Mouse (Mus musculus): ENCODE data around the gene Krt16. TPM values are rescaled to one million over a fixed set of nuclear protein-coding genes. Genes with fewer than 3 reads are reported as not detected.

Gene Krt16
- total and polyA plus RNA-seq, 3 experiments = not detected

DNA sequence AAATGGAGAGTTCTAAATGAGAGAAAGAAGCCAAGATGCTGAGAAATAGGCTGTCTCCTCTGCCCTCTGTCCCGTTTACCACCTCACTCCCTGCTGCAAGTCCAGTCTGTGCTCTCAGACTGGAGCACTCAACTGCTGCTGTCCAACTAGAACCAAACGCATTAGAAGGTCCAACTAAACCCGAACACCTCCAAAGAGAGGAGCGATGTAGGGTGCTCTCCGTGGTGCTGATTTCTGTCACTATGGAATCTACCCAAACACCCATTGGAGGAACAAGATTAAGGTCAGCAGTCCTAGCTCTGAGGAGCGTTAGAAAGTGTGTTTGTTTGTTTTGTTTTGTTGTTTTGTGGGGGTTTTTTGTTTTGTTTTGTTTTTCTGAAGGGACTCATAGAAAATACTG lies 45.3 kb downstream of the Krt16 start:
- Histone ChIP-seq H3K4me1 (ENCODE audit: control insufficient read depth in 1 of 2, insufficient read depth in 2 of 2, low read length in 2 of 2) (no peaks in the 10 kb centered on the region), H3K9ac (ENCODE audit: control insufficient read depth, low read depth, low read length, poor library complexity, severe bottlenecking) (no peak overlapping the region), H3K27me3 (ENCODE audit: control insufficient read depth in 1 of 2, insufficient read depth in 2 of 2, low read length in 2 of 2) (no peaks in the 10 kb centered on the region), H3K36me3 (ENCODE audit: control insufficient read depth in 1 of 2, insufficient read depth in 2 of 2, low read length in 2 of 2) (no peaks in the 10 kb centered on the region), H3K4me3 (ENCODE audit: control insufficient read depth in 1 of 2, insufficient read depth in 1 of 2, low read depth in 2 of 2, low read length in 2 of 2) (no peak overlapping the region), H3K27ac (ENCODE audit: control insufficient read depth, low read depth, low read length) (no peak overlapping the region), H3K9me3 (replicated peaks; ENCODE audit: insufficient read depth, low read length) (no peaks in the 10 kb centered on the region), H3K79me2 (ENCODE audit: control insufficient read depth, insufficient read depth, low read length, poor library complexity) (no peaks in the 10 kb centered on the region)
- peak; percentile 53 for DNase-seq (ENCODE audit: low read depth, low spot score)
- TF ChIP-seq TBP (IDR thresholded peaks at IDR 0.05; ENCODE audit: low read depth, low read length) = no peak
- no peak for TF ChIP-seq TAL1 (IDR thresholded peaks at IDR 0.05; ENCODE audit: low read length)
- no peak for TF ChIP-seq USF1 (IDR thresholded peaks at IDR 0.05; ENCODE audit: low read depth, low read length)
- no peak for TF ChIP-seq CHD2 (IDR thresholded peaks at IDR 0.05; ENCODE audit: low read length)
- TF ChIP-seq UBTF (IDR thresholded peaks at IDR 0.05; ENCODE audit: borderline replicate concordance, insufficient read depth, low read depth, low read length) = no peak
- no peak for TF ChIP-seq NELFE (IDR thresholded peaks at IDR 0.05; ENCODE audit: low read depth, low read length)
- TF ChIP-seq ETS1 (IDR thresholded peaks at IDR 0.05; ENCODE audit: low read depth, low read length) = no peak
- TF ChIP-seq CTCF (IDR thresholded peaks at IDR 0.05 in 2 of 3, conservative IDR thresholded peaks at IDR 0.05 in 1 of 3; ENCODE audit: control insufficient read depth in 1 of 3, insufficient read depth in 1 of 3, low read depth in 2 of 3, low read length in 3 of 3, poor library complexity in 1 of 3, severe bottlenecking in 1 of 3) = no peak

DNA sequence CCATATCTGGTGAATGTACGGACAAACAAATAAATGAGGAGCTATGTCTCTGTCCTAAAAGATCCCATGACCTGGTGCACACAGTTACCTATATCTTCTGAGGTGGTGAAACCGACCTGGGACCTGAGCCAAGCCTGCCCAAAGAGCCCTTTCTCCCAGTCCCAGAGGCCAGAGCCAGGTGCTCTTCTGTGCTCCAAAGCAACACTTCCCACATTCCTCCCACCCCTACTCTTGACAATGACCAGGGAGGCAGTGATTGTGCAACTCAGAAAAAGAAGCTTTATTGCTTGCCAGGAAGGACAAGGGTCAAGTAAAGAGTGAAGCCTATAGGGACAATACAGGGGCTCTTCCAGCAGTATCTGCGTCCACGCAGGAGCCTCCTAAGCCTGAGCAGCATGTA lies 45.8 kb downstream of the Krt16 start:
- Histone ChIP-seq H3K4me3 (ENCODE audit: control insufficient read depth in 1 of 2, insufficient read depth in 1 of 2, low read depth in 2 of 2, low read length in 2 of 2) (no peak overlapping the region), H3K4me1 (ENCODE audit: control insufficient read depth in 1 of 2, insufficient read depth in 2 of 2, low read length in 2 of 2) (no peaks in the 10 kb centered on the region), H3K27me3 (ENCODE audit: control insufficient read depth in 1 of 2, insufficient read depth in 2 of 2, low read length in 2 of 2) (no peaks in the 10 kb centered on the region), H3K79me2 (ENCODE audit: control insufficient read depth, insufficient read depth, low read length, poor library complexity) (no peaks in the 10 kb centered on the region), H3K9me3 (replicated peaks; ENCODE audit: insufficient read depth, low read length) (no peaks in the 10 kb centered on the region), H3K9ac (ENCODE audit: control insufficient read depth, low read depth, low read length, poor library complexity, severe bottlenecking) (no peak overlapping the region), H3K27ac (ENCODE audit: control insufficient read depth, low read depth, low read length) (no peak overlapping the region), H3K36me3 (ENCODE audit: control insufficient read depth in 1 of 2, insufficient read depth in 2 of 2, low read length in 2 of 2) (no peaks in the 10 kb centered on the region)
- TF ChIP-seq RCOR1 (IDR thresholded peaks at IDR 0.05; ENCODE audit: low read depth, low read length) = no peak
- DNase-seq (ENCODE audit: low read depth, low spot score) = no peak

DNA sequence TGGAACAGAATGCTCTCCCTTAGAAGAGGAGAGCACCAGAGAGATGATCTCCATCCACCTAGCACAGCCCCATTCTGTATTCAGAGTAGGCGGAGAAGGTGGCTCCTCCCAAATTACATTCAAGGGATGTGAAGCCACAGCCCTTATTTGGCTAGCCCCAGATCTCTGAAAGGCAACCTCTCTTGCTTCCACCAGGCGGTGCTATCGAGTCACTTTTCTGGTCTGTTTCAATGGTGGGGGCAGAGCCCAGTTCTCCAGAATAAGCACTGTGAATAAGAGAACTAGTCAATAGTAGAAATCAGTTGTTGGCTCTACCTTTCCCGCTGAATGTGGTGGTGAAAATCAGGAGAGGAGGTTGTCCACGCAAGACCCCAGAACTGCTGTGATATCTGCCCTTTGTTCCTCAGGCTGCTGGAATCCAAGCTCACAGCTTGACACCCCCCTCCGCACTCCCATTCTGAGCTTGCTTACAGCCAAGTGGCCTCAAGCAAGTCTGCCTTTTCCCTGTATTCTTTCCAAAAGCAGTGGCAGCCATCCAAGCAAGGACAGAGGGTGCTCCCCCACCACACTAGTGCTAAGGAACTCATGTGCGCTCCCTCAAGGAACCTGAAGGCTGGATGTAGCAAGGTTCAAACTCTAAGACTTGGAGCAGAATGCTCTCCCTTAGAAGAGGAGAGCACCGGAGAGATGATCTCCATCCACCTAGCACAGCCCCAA lies 48.4 kb downstream of the Krt16 start:
- Histone ChIP-seq H3K36me3 (ENCODE audit: control insufficient read depth in 1 of 2, insufficient read depth in 2 of 2, low read length in 2 of 2) (no peaks in the 10 kb centered on the region), H3K79me2 (ENCODE audit: control insufficient read depth, insufficient read depth, low read length, poor library complexity) (no peaks in the 10 kb centered on the region), H3K4me1 (ENCODE audit: control insufficient read depth in 1 of 2, insufficient read depth in 2 of 2, low read length in 2 of 2) (no peaks in the 10 kb centered on the region), H3K9me3 (replicated peaks; ENCODE audit: insufficient read depth, low read length) (no peaks in the 10 kb centered on the region), H3K27ac (ENCODE audit: control insufficient read depth, low read depth, low read length) (no peak overlapping the region), H3K9ac (ENCODE audit: control insufficient read depth, low read depth, low read length, poor library complexity, severe bottlenecking) (no peak overlapping the region), H3K27me3 (ENCODE audit: control insufficient read depth in 1 of 2, insufficient read depth in 2 of 2, low read length in 2 of 2) (no peaks in the 10 kb centered on the region), H3K4me3 (ENCODE audit: control insufficient read depth in 1 of 2, insufficient read depth in 1 of 2, low read depth in 2 of 2, low read length in 2 of 2) (no peak overlapping the region)
- DNase-seq (ENCODE audit: low read depth, low spot score) = no peak
- TF ChIP-seq CTCF (IDR thresholded peaks at IDR 0.05 in 2 of 3, conservative IDR thresholded peaks at IDR 0.05 in 1 of 3; ENCODE audit: control insufficient read depth in 1 of 3, insufficient read depth in 1 of 3, low read depth in 2 of 3, low read length in 3 of 3, poor library complexity in 1 of 3, severe bottlenecking in 1 of 3) (peak in 1 of 3 experiments; percentile 6; a peak in 1 of 6 replicates), ZNF384 (IDR thresholded peaks at IDR 0.05; ENCODE audit: low read depth, low read length) (no peak)
